Comparison of ENCODE assay signal across 7 mouse cellular contexts in genomic region chr10:18886918-18887625, GRCm38 (mm10). TPM values are rescaled to one million over a fixed set of nuclear protein-coding genes. Genes with fewer than 3 reads are reported as not detected.
DNase-seq lines count a peak whose midpoint lies in the region.

No protein-coding gene starts in this region.

- intact Hi-C loops in heart, postnatal 10 days (cut with DNase I), result loop anchor here (2.0 kb wide), 1 partner anchor 40 kb away; no protein-coding TSS in a partner anchor
- intact Hi-C loops in left cerebral cortex, postnatal 4 days (cut with DNase I), result no loop called here

- DNase-seq in urinary bladder, postnatal 14 days (ENCODE audit: low spot score), result peak; percentile 53
- DNase-seq in urinary bladder, postnatal 25 days (ENCODE audit: low spot score), result no peak
- peak; percentile 17 to 61 for DNase-seq in frontal cortex, adult 2 months (ENCODE audit: extremely low spot score in 1 of 2, low spot score in 1 of 2)
- DNase-seq in heart, postnatal 10 days, result peak; percentile 86 to 91
- DNase-seq in left cerebral cortex, postnatal 4 days, result peak; percentile 44
- peak; percentile 50 for DNase-seq in telencephalon, adult 2 months (ENCODE audit: low read depth, low spot score)
- no peak for DNase-seq in urinary bladder, postnatal 10 days (ENCODE audit: low spot score)

RNA-seq across cellular contexts. Expression of gene Perp, which starts 42.3 kb away (rescaled TPM):
- 6.9 and 8.0 TPM in 2 replicates for polyA plus RNA-seq in frontal cortex, adult 2 months (2012; rRNA removed)
- 100 to 1,000 TPM; 216 to 230 TPM for total RNA-seq in heart, postnatal 10 days (2021)
- 1 to 10 TPM; 4.5 to 5.6 TPM for total RNA-seq in left cerebral cortex, postnatal 4 days (2021)

Comparison
In these comparisons a context has a peak if more than half of its experiments do, and no peak if none do; other contexts are left out.
1. DNase-seq: peak in urinary bladder, postnatal 14 days (single experiment), frontal cortex, adult 2 months (2 of 2), heart, postnatal 10 days (2 of 2), left cerebral cortex, postnatal 4 days (single experiment) and telencephalon, adult 2 months (single experiment); none in urinary bladder, postnatal 25 days (single experiment) and urinary bladder, postnatal 10 days (single experiment).
2. RNA of gene Perp, which starts 42.3 kb away (total RNA-seq): 216 to 230 TPM in heart, postnatal 10 days; 4.5 to 5.6 TPM in left cerebral cortex, postnatal 4 days; every median in the first group is over 10 times any median in the second.